Mouse (Mus musculus) thymus, adult 2 months (tissue): ENCODE measurements around the gene Smarcc2. TPM values are rescaled to one million over a fixed set of nuclear protein-coding genes. Genes with fewer than 3 reads are reported as not detected.

ENCODE experiments used
- DNase-seq: peaks from one replicate; pipeline ENCODE4 v3.0.0; 2021
- H3K27ac ChIP-seq: fragments of 200-500 bp; 2 replicates; pipeline ENCODE4 v1.5.1; 2012; ENCODE audit warnings: low read length, control low read depth; ENCODE audit not compliant: control insufficient read depth, insufficient read depth
- H3K27me3 ChIP-seq: fragments of 200-500 bp; 2 replicates; pipeline ENCODE4 v1.6.1; 2012; ENCODE audit warnings: mild to moderate bottlenecking, low read length, moderate library complexity, mixed read lengths; ENCODE audit not compliant: control insufficient read depth, insufficient read depth
- H3K36me3 ChIP-seq: fragments of 200-500 bp; 2 replicates; pipeline ENCODE4 v1.6.1; 2012; ENCODE audit warnings: mild to moderate bottlenecking, low read length, moderate library complexity; ENCODE audit not compliant: control insufficient read depth, insufficient read depth
- H3K4me1 ChIP-seq: fragments of 200-500 bp; replicated peaks from 2 replicates; pipeline ENCODE4 v1.6.1; 2012; ENCODE audit warnings: low read length; ENCODE audit not compliant: control insufficient read depth, insufficient read depth
- H3K4me3 ChIP-seq: fragments of 200-500 bp; 2 replicates; pipeline ENCODE4 v1.5.1; 2012; ENCODE audit warnings: mild to moderate bottlenecking, low read length, control low read depth, moderate library complexity; ENCODE audit not compliant: control insufficient read depth, insufficient read depth
- CTCF ChIP-seq: fragments of 200-500 bp; IDR thresholded peaks from 2 replicates; pipeline ENCODE4 v1.5.1; 2012; ENCODE audit warnings: mild to moderate bottlenecking, control low read depth, low read length, moderate library complexity, borderline replicate concordance; ENCODE audit not compliant: control insufficient read depth, poor library complexity, insufficient read depth; ENCODE audit errors: extremely low read depth
- POLR2A ChIP-seq: fragments of 200-500 bp; IDR thresholded peaks from 2 replicates; pipeline ENCODE4 v1.6.1; 2012; ENCODE audit warnings: mild to moderate bottlenecking, low read length, control low read depth, moderate library complexity; ENCODE audit not compliant: control insufficient read depth, poor library complexity, insufficient read depth; ENCODE audit errors: extremely low read depth
- WGBS: fragments of 180-500 bp; shearing (Covaris S2); methylation state at CpG from one replicate; pipeline ENCODE4 v1.1.7; 2018; 5-methylcytosine and 5-hydroxymethylcytosine counted together
- polyA plus RNA-seq: library from polyadenylated mRNA; depleted of rRNA; stranded (reverse); fragments of >200 nt; gene quantifications from 2 replicates; pipeline ENCODE4 v1.2.3, GENCODE M21; 2012; rRNA removed

Gene Smarcc2
- polyA plus RNA-seq, 1 experiment = 176 TPM

DNA sequence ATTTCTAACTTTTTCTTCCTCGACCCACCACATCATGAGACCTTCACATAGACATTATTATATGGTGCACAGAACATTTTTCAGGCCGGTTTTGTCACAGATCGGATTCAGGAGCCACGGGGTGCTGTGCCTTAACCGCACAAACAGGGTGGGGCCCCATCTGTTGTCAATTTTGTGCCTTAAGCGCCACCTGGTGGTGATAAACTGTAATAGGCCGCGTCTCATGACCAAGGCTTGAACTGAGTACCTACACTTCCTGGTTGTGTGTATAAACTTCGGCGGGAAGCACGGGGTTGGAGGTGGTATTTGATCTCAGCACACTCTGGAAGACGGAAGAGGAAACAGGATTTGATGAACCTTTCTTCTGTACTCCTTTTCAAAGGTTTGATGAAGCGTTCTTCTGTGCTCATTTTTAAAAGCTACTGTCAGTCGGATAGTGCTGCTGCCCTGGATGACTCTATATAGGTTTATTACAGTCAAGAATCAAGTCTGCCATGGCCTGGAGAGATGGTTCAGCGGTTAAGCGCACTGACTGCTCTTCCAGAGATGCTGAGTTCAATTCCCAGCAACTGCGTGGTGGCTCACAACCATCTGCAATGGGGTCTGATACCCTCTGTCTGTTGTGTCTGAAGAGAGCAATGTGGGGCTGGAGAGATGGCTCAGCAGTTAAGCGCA lies 77.4 kb downstream of the Smarcc2 start:
- 12% methylated on average over 18 of the region's 18 CpGs for WGBS
- peak; percentile 92 for DNase-seq
- Histone ChIP-seq H3K27ac (peak overlapping the region; percentile 29; the same call in 1 of the 2 replicates), H3K4me1 (peaks cover 4% of the 10 kb centered on the region), H3K36me3 (no peaks in the 10 kb centered on the region), H3K27me3 (no peaks in the 10 kb centered on the region), H3K4me3 (no peak overlapping the region)
- TF ChIP-seq CTCF (peak; percentile 73; the same call in 1 of the 2 replicates), POLR2A (no peak)

DNA sequence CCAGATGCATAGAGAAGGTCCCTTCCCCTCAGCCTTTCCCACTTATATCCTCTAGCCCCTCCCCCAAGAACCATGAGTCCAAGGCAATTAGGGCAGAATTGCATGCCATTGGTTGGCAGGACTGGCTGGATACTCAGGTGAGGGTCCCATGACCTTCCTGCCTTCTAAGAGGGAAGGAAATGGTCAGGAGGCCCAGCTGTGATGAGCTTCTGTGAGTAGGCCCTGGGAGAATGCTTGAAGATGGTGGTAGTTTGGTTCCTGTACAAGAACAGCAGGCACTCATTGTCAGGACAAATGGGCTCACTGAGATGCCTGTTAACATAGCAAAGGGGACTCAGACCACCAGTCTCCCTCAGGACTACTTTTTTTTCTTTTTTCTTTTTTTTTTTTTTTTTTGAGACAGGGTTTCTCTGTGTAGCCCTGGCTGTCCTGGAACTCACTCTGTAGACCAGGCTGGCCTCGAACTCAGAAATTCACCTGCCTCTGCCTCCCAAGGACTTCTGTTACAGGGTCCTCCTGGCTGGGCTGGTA lies 79.4 kb downstream of the Smarcc2 start:
- 100% methylated on average over 1 of the region's 1 CpGs for WGBS
- Histone ChIP-seq H3K27ac (no peak overlapping the region), H3K4me1 (peaks cover 4% of the 10 kb centered on the region), H3K27me3 (no peaks in the 10 kb centered on the region), H3K4me3 (no peak overlapping the region), H3K36me3 (peaks cover 2% of the 10 kb centered on the region; the same call in 1 of the 2 replicates)
- no peak for TF ChIP-seq POLR2A
- TF ChIP-seq CTCF = no peak
- DNase-seq = no peak

Other genes with a start within 250 kb of the Smarcc2 start
- 9.8 and 10.9 TPM in 2 replicates for gene Spryd4, start 247.4 kb upstream of the Smarcc2 start, polyA plus RNA-seq
- 0.19 and 0.24 TPM in 2 replicates for gene Mip, start 233.4 kb upstream of the Smarcc2 start, polyA plus RNA-seq
- gene Timeless, start 227.2 kb upstream of the Smarcc2 start, polyA plus RNA-seq = 21.3 and 29.3 TPM in 2 replicates
- 0.39 and 0.96 TPM in 2 replicates for gene Apon, start 205.2 kb upstream of the Smarcc2 start, polyA plus RNA-seq
- 0.38 and 4.1 TPM in 2 replicates for gene Apof, start 190.6 kb upstream of the Smarcc2 start, polyA plus RNA-seq
- gene Stat2, start 188.7 kb upstream of the Smarcc2 start, polyA plus RNA-seq = 54.9 and 62.0 TPM in 2 replicates
- 2.0 and 2.5 TPM in 2 replicates for gene Il23a, start 160.5 kb upstream of the Smarcc2 start, polyA plus RNA-seq
- 67.5 and 68.4 TPM in 2 replicates for gene Pan2, start 155.9 kb upstream of the Smarcc2 start, polyA plus RNA-seq
- gene Cnpy2, start 136.8 kb upstream of the Smarcc2 start, polyA plus RNA-seq = 34.3 and 41.7 TPM in 2 replicates
- 215 and 225 TPM in 2 replicates for gene Cs, start 121.5 kb upstream of the Smarcc2 start, polyA plus RNA-seq
- 62.9 and 71.7 TPM in 2 replicates for gene Coq10a, start 90.3 kb upstream of the Smarcc2 start, polyA plus RNA-seq
- 71.0 and 87.0 TPM in 2 replicates for gene Ankrd52, start 82.1 kb upstream of the Smarcc2 start, polyA plus RNA-seq
- 0.53 and 0.65 TPM in 2 replicates for gene Slc39a5, start 58.0 kb upstream of the Smarcc2 start, polyA plus RNA-seq
- 18.0 and 20.8 TPM in 2 replicates for gene Nabp2, start 47.8 kb upstream of the Smarcc2 start, polyA plus RNA-seq
- gene Rnf41, start 47.6 kb upstream of the Smarcc2 start, polyA plus RNA-seq = 37.8 and 40.4 TPM in 2 replicates
- gene Myl6, start 34.9 kb downstream of the Smarcc2 start, polyA plus RNA-seq = 445 and 566 TPM in 2 replicates
- gene Myl6b, start 39.4 kb downstream of the Smarcc2 start, polyA plus RNA-seq = 2.7 and 3.9 TPM in 2 replicates
- 146 and 155 TPM in 2 replicates for gene Esyt1, start 66.6 kb downstream of the Smarcc2 start, polyA plus RNA-seq
- 25.6 and 27.1 TPM in 2 replicates for gene Zc3h10, start 88.5 kb downstream of the Smarcc2 start, polyA plus RNA-seq
- gene Rpl41, start 90.1 kb downstream of the Smarcc2 start, polyA plus RNA-seq = 1,821 and 2,108 TPM in 2 replicates
- 46.8 and 52.9 TPM in 2 replicates for gene Pa2g4, start 106.7 kb downstream of the Smarcc2 start, polyA plus RNA-seq
- gene Erbb3, start 130.4 kb downstream of the Smarcc2 start, polyA plus RNA-seq = 2.8 and 3.3 TPM in 2 replicates
- 988 and 1,135 TPM in 2 replicates for gene Rps26, start 167.5 kb downstream of the Smarcc2 start, polyA plus RNA-seq
- gene Ikzf4, start 186.7 kb downstream of the Smarcc2 start, polyA plus RNA-seq = 6.7 and 8.6 TPM in 2 replicates
- 19.1 and 21.3 TPM in 2 replicates for gene Suox, start 214.8 kb downstream of the Smarcc2 start, polyA plus RNA-seq
- gene Rab5b, start 237.0 kb downstream of the Smarcc2 start, polyA plus RNA-seq = 73.8 and 86.1 TPM in 2 replicates
- 1.0 TPM in 2 replicates for gene Pmel, start 244.9 kb downstream of the Smarcc2 start, polyA plus RNA-seq
- 87.6 and 100 TPM in 2 replicates for gene Cdk2, start 245.8 kb downstream of the Smarcc2 start, polyA plus RNA-seq